Mouse (Mus musculus) heart, embryonic 16.5 days (tissue): ENCODE results near the gene Zdhhc22. TPM values are rescaled to one million over a fixed set of nuclear protein-coding genes. Genes with fewer than 3 reads are reported as not detected.

ENCODE experiments used
- ATAC-seq: fragments of 200-750 bp; cut with Nextera tagmentation; replicated peaks from 2 replicates; pipeline ENCODE4 v1.8.0; 2017; ENCODE audit warnings: moderate number of reproducible peaks; ENCODE audit not compliant: insufficient read depth, low FRiP score; ENCODE audit errors: extremely low read depth
- H3K27ac ChIP-seq: fragments of 300-500 bp; sonication (generic); 2 replicates; pipeline ENCODE4 v1.5.1; 2014; ENCODE audit warnings: mild to moderate bottlenecking, low read length, control low read depth, moderate library complexity
- H3K27me3 ChIP-seq: fragments of 300-500 bp; sonication (generic); 2 replicates; pipeline ENCODE4 v1.6.1; 2014; ENCODE audit warnings: low read length, mixed read lengths; ENCODE audit not compliant: control insufficient read depth, insufficient read depth
- H3K36me3 ChIP-seq: fragments of 300-500 bp; sonication (generic); 2 replicates; pipeline ENCODE4 v1.6.1; 2014; ENCODE audit not compliant: control insufficient read depth, insufficient read depth
- H3K4me1 ChIP-seq: fragments of 300-500 bp; sonication (generic); 2 replicates; pipeline ENCODE4 v1.6.1; 2014; ENCODE audit warnings: low read length, mixed read lengths; ENCODE audit not compliant: control insufficient read depth, insufficient read depth
- H3K4me2 ChIP-seq: fragments of 300-500 bp; sonication (generic); 2 replicates; pipeline ENCODE4 v1.6.1; 2014; ENCODE audit warnings: low read depth, mild to moderate bottlenecking, control low read depth, low read length
- H3K4me3 ChIP-seq: fragments of 300-500 bp; sonication (generic); 2 replicates; pipeline ENCODE4 v1.5.1; 2014; ENCODE audit warnings: mild to moderate bottlenecking, control low read depth, low read length
- H3K9ac ChIP-seq: fragments of 300-500 bp; sonication (generic); 2 replicates; pipeline ENCODE4 v1.6.1; 2014; ENCODE audit warnings: low read length, control low read depth
- H3K9me3 ChIP-seq: fragments of 300-500 bp; sonication (generic); replicated peaks from 2 replicates; pipeline ENCODE4 v1.6.1; 2016; ENCODE audit warnings: low read length; ENCODE audit not compliant: control insufficient read depth
- WGBS: fragments of 180-500 bp; shearing (Covaris S2); extraction: QIAGEN DNeasy Blood & Tissue Kit; methylation state at CpG from one replicate; pipeline ENCODE4 v1.1.7; 2014; 5-methylcytosine and 5-hydroxymethylcytosine counted together
- polyA plus RNA-seq: library from polyadenylated mRNA; unstranded; fragments of >200 nt; fragmentation: Nextera tagmentation; extraction: Ambion mirVana; gene quantifications from 2 replicates; pipeline ENCODE4 v1.2.1, GENCODE M21; 2015

Gene Zdhhc22
- polyA plus RNA-seq, 1 experiment from 2014 or later, result 0.07 TPM

DNA sequence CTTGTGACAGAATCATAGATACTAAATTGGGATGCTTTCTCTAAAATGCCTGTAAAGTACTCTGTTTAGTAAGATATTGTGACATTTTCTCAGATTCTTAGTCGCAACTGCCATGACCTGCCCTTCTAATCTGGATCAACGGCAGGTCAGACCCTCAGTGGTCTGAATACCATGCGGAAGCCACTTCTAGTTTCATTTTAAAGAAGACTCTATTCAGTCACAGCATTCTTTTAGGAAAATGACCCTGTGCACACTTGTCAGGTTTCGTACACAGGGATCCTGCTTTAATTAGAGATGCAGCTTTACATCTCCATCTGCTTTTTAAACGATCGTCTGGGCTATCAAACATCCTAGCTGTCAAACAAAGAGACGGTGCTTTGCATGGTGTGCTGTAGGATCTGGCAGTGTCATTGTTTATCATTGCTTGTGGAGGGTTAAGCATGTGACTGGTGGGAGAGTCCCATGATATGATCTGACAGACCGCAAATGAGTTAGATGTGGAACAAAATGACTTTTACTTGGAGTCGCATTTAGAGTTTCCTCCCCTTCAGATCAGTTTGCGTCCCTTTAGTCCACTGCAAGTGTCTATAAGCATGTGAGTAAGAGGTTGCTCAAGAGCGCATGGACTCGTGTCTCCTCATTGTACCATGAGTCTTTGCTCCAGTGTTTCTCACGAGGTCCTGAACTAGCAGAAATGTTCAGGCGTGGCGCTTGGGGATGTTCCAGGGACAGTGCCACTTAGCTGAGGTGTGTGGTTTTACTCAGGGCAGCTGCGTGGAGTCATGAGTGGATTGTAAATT lies 39.9 kb downstream of the Zdhhc22 start:
- Histone ChIP-seq H3K27me3 (no peaks in the 10 kb centered on the region), H3K9ac (peak overlapping the region; percentile 12; the same call in 1 of the 2 replicates), H3K9me3 (no peaks in the 10 kb centered on the region), H3K4me3 (no peak overlapping the region; the same call in 1 of the 2 replicates), H3K4me1 (peaks cover 29% of the 10 kb centered on the region), H3K27ac (peak overlapping the region; percentile 9; the same call in 1 of the 2 replicates), H3K4me2 (peak overlapping the region; percentile 36), H3K36me3 (peaks cover 13% of the 10 kb centered on the region)
- ATAC-seq, result no peak
- WGBS, result 67% methylated on average over 16 of the region's 16 CpGs

DNA sequence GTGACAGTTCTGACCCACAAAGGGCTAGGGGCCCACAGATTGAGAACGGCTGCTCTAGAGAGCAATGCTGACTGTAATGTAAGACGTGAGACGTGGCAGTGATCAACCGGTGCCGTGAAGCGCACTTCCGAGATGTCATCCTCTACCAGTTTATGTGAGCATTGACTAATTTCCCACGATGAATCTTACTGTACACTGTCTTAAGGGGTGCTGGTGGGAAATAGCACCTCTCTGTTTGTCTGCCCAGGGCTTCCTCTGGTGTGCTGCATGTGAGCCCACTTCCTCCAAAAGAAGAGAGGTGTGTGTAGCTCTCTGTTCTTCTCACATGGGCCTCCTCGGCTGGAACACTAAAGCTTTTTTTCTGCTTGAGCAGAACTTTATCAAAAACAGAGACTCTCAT lies 40.7 kb downstream of the Zdhhc22 start:
- Histone ChIP-seq H3K27me3 (no peaks in the 10 kb centered on the region), H3K9ac (peak overlapping the region; percentile 54; the same call in 1 of the 2 replicates), H3K4me1 (peaks cover 29% of the 10 kb centered on the region), H3K4me3 (no peak overlapping the region), H3K27ac (peak overlapping the region; percentile 100), H3K4me2 (peak overlapping the region; percentile 91), H3K36me3 (peaks cover 6% of the 10 kb centered on the region; the same call in 1 of the 2 replicates), H3K9me3 (no peaks in the 10 kb centered on the region)
- WGBS, result 67% methylated on average over 9 of the region's 9 CpGs
- no peak for ATAC-seq

DNA sequence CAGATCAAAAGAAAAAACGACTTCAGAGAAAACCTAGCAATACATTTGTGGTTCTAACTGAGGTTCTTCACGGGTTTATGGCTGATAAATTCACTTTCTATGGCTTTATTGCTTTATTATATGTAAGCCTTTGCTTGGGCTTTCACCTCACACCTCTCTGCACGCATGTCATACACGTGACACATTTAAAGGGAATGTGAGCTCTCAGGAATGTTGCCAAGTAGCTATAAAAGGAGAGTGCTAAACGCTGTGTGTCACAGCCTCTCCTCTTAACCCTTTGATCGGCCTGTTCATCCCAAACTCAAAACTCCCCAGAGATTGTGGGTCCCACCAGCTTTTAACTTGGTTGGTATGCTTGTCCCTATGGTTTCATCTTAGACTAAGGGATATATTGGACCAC lies 41.6 kb downstream of the Zdhhc22 start:
- Histone ChIP-seq H3K36me3 (0 out of 2 replicates have a peak, but pooled peaks cover 2% of the 10 kb centered on the region), H3K27me3 (no peaks in the 10 kb centered on the region), H3K9me3 (no peaks in the 10 kb centered on the region), H3K4me1 (peaks cover 29% of the 10 kb centered on the region), H3K4me3 (no peak overlapping the region), H3K27ac (peak overlapping the region; percentile 100), H3K9ac (no peak overlapping the region), H3K4me2 (peak overlapping the region; percentile 91)
- 27% methylated on average over 6 of the region's 6 CpGs for WGBS
- no peak for ATAC-seq

DNA sequence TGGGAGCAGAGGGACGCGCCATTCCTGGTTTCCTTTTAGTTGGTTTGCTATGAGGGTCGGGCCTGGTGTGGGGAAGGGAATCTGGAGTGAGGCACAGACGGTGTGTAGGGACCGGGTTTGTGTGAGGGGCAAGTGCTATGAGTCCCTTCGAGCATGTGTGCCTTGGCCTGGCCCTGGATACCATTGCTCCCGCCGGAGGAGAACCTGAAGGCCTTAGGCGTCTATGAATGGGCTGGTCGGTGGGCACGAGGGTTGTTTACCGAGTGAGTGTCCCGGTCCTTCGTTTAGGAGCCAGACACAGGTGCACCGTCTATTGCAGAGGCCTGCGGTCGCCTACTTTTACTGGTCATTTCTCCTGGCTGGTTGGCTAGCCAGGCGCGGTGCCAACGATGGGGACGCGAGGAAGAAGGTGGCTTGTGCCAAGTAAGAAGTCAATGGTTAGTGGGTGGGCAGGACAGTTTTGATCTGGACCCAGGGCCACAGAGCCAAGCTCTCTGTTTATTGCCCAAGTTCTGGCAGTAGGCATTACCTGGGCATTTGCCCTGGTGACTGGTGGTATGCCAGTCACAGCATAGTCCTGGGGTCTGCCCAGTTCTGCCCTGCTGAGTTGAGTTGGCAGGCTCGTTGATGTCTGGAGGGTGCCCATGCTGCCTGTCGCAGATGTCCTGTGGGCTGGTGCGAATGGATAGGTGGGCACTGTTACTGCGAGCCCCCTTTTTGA lies 42.4 kb downstream of the Zdhhc22 start:
- peak overlapping the region; percentile 93 for H3K9ac ChIP-seq
- peak overlapping the region; percentile 91 for H3K4me2 ChIP-seq
- H3K27ac ChIP-seq, result peak overlapping the region; percentile 100
- no peaks in the 10 kb centered on the region for H3K27me3 ChIP-seq
- peak overlapping the region; percentile 62 for H3K4me3 ChIP-seq
- peak; percentile 10; the same call in 1 of the 2 replicates for ATAC-seq
- H3K36me3 ChIP-seq, result 0 out of 2 replicates have a peak, but pooled peaks cover 2% of the 10 kb centered on the region
- H3K9me3 ChIP-seq, result no peaks in the 10 kb centered on the region
- peaks cover 29% of the 10 kb centered on the region for H3K4me1 ChIP-seq
- 15% methylated on average over 26 of the region's 26 CpGs for WGBS

DNA sequence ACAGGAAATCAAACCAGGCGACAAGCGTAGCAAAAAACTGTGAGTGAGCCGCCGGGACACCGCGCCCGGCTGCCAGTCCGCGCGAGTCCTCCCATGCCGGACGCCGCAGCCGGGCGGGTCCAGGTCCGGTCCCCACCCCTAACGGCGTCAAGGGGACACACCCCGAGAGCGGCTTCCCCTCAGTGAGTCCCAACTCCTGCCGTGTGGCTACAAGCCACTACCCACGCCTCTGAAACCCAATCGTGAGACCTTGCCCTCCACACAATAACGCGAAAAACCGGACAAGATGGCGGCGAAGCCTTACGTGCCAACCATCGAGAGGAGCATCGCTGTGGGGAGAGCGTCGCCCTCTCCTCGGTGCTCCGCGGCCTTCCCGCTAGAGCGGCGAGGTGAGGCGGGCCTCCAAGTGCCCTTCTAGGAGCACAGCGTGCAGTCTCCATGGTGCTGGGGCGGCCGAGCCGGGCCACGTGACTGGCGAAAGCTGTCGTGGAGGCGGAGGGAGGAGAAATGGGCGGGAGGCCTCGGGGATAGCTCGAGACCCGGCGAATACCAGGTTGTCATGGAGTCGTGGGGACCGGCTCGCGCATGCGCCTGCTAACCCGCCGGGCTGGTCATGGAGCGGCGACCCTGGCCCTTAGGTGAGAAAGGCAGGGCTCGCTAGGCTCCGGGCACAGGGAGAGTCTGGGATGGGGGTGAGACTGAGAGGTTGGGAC lies 43.2 kb downstream of the Zdhhc22 start, which contains the start of gene Cipc:
TSS of gene Cipc (plus strand) at position 182 of the 713 bp plus-strand sequence.
- WGBS, result under 1% methylated on average over 63 of the region's 64 CpGs
- H3K9ac ChIP-seq, result peak within 1 kb of the TSS; percentile 93
- peaks cover 34% of the 10 kb centered on the region for H3K4me1 ChIP-seq
- peak; percentile 97 for ATAC-seq
- H3K27ac ChIP-seq, result peak within 1 kb of the TSS; percentile 100
- H3K9me3 ChIP-seq, result no peaks in the 10 kb centered on the region
- no peaks in the 10 kb centered on the region for H3K36me3 ChIP-seq
- no peaks in the 10 kb centered on the region for H3K27me3 ChIP-seq
- H3K4me3 ChIP-seq, result peak within 1 kb of the TSS; percentile 62
- peak within 1 kb of the TSS; percentile 91 for H3K4me2 ChIP-seq

DNA sequence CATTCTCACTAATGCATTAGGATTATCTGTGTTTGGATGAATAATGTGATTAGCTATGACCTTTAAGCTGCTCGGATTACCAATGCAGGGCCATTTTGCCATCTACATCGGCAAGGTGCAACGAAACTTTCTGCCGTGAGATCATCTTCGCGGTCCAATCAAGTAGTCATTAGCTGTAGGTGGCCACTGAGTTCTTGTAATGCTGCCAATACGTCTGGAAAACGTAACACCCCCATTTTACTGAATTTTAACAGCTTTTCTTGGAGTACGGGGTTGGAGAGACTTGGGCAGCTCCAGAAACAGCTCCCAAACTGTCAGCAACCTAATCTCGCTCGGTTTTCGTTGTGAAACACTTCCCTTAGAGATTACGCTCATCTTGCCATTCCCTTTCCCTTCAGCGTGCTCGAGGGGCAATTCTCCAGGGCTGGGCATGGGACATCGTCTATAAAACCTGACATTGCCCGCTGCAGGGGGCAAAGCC lies 43.9 kb downstream of the Zdhhc22 start:
- peak overlapping the region; percentile 62 for H3K4me3 ChIP-seq
- no peak for ATAC-seq
- H3K4me2 ChIP-seq, result peak overlapping the region; percentile 82
- no peaks in the 10 kb centered on the region for H3K9me3 ChIP-seq
- H3K4me1 ChIP-seq, result peaks cover 39% of the 10 kb centered on the region
- H3K27ac ChIP-seq, result peak overlapping the region; percentile 100
- no peaks in the 10 kb centered on the region for H3K36me3 ChIP-seq
- under 1% methylated on average over 17 of the region's 17 CpGs for WGBS
- peak overlapping the region; percentile 93 for H3K9ac ChIP-seq
- H3K27me3 ChIP-seq, result no peaks in the 10 kb centered on the region

DNA sequence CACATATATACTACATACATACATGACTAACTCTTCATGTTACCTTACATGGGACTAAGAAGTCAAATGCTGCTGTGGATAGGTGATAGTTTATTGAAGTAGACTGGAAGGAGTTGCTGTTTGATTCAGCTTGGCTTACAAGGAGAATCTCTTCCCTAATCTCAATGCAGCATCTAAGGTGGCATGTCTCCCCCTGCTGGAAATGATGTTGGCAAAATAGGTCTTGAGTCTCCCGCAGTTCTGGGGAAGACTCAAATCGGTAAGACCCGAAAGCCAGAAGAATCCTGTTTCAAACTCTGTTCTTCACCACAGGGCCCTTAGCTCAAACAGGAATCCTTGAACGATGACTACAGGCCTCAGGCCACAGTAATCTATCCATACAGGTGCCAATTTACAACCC lies 45.1 kb downstream of the Zdhhc22 start:
- ATAC-seq, result no peak
- Histone ChIP-seq H3K9me3 (no peaks in the 10 kb centered on the region), H3K4me2 (no peak overlapping the region), H3K4me3 (no peak overlapping the region), H3K27ac (no peak overlapping the region), H3K27me3 (no peaks in the 10 kb centered on the region), H3K9ac (no peak overlapping the region), H3K36me3 (no peaks in the 10 kb centered on the region), H3K4me1 (peaks cover 36% of the 10 kb centered on the region)
- WGBS, result 17% methylated on average over 4 of the region's 4 CpGs

DNA sequence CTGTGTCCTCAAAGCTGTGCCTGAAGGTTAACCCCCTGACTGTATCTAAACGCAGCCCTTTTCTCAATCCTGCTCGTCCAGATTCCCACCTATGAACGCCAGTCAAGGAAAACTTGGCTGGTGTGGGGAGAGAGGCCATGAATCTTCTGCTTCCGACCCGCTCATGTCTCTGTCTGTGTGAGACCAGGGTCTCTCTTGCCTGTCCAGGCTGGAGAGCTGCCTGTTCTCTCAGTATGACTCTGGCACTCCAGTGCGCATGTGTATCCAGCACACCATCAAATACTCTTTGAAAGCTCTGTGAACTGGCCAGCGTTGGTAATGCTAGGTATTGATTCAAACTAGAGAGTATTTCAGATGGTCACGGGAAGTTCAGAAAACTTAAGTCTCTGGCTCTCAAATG lies 46.8 kb downstream of the Zdhhc22 start:
- H3K9ac ChIP-seq, result no peak overlapping the region
- H3K9me3 ChIP-seq, result no peaks in the 10 kb centered on the region
- H3K27ac ChIP-seq, result no peak overlapping the region
- 85% methylated on average over 8 of the region's 8 CpGs for WGBS
- H3K4me1 ChIP-seq, result peaks cover 24% of the 10 kb centered on the region
- H3K36me3 ChIP-seq, result no peaks in the 10 kb centered on the region
- ATAC-seq, result no peak
- H3K27me3 ChIP-seq, result no peaks in the 10 kb centered on the region
- no peak overlapping the region for H3K4me2 ChIP-seq
- no peak overlapping the region for H3K4me3 ChIP-seq
